9 mouse cellular contexts compared by ENCODE assay signal in genomic region chr8:120334878-120335261, GRCm38 (mm10).
DNase-seq lines count a peak whose midpoint lies in the region; ATAC-seq and TF ChIP-seq lines count a peak whose summit lies in the region.
"Had no signal": no experiment of that assay in that cellular context is flagged by ENCODE, and none has a peak within 500 bp of the region (broad histone marks: within the 10 kb centered on the region; RNA-seq: fewer than 3 reads in every experiment).

No protein-coding gene starts in this region.

- no peaks in the 10 kb centered on the region for H3K9me3 ChIP-seq in forebrain, postnatal 0 days (ENCODE audit: low read length)
- H3K9me3 ChIP-seq in limb, embryonic 15.5 days = no peaks in the 10 kb centered on the region

- H3K4me3 ChIP-seq in left cerebral cortex, adult 2 months = no peak overlapping the region
- no peak overlapping the region for H3K4me3 ChIP-seq in forebrain, postnatal 0 days (ENCODE audit: low read depth, low read length)
- no peak overlapping the region for H3K4me3 ChIP-seq in limb, embryonic 15.5 days
- no peak overlapping the region for H3K4me3 ChIP-seq in olfactory bulb, adult 2 months (ENCODE audit: insufficient read depth, low read depth, low read length)
- H3K4me3 ChIP-seq: myocyte had no signal

- H3K27me3 ChIP-seq in forebrain, postnatal 0 days (ENCODE audit: insufficient read depth, low read length) = no peaks in the 10 kb centered on the region
- no peaks in the 10 kb centered on the region for H3K27me3 ChIP-seq in limb, embryonic 15.5 days

- peak overlapping the region; percentile 41 for H3K9ac ChIP-seq in forebrain, postnatal 0 days
- H3K9ac ChIP-seq in limb, embryonic 15.5 days = no peak overlapping the region

- peak overlapping the region; percentile 33; the same call in 1 of the 2 replicates for H3K27ac ChIP-seq in left cerebral cortex, adult 2 months
- H3K27ac ChIP-seq in forebrain, postnatal 0 days (ENCODE audit: low read depth, low read length) = peak overlapping the region; percentile 48
- H3K27ac ChIP-seq in limb, embryonic 15.5 days = peak overlapping the region; percentile 67; the same call in 1 of the 2 replicates
- H3K27ac ChIP-seq in olfactory bulb, adult 2 months (ENCODE audit: insufficient read depth, low read depth, low read length) = peak overlapping the region; percentile 71

- ATAC-seq in forebrain, postnatal 0 days = peak; percentile 56
- no peak for ATAC-seq in limb, embryonic 15.5 days (ENCODE audit: insufficient number of reproducible peaks, low FRiP score, low TSS enrichment, low read depth)

- intact Hi-C loops in left cerebral cortex, adult 2 months (cut with DNase I) = no loop called here

- no peaks in the 10 kb centered on the region for H3K36me3 ChIP-seq in forebrain, postnatal 0 days (ENCODE audit: insufficient read depth)
- no peaks in the 10 kb centered on the region for H3K36me3 ChIP-seq in limb, embryonic 15.5 days

- DNase-seq in left cerebral cortex, adult 2 months (ENCODE audit: extremely low spot score in 1 of 2, low spot score in 2 of 2) = peak in 1 of 2 experiments; percentile 49
- no peak for DNase-seq in left cerebral cortex, adult 11 months (ENCODE audit: low spot score)
- DNase-seq in R1 (ENCODE audit: low read depth, low spot score) = peak; percentile 100
- peak; percentile 67 for DNase-seq in forebrain, postnatal 0 days
- DNase-seq in spleen, postnatal 14 days (ENCODE audit: low spot score in 2 of 2) = no peak
- no peak for DNase-seq in spleen, adult 12 weeks (ENCODE audit: low spot score)

- H3K4me1 ChIP-seq in forebrain, postnatal 0 days (ENCODE audit: insufficient read depth) = peaks cover 20% of the 10 kb centered on the region
- H3K4me1 ChIP-seq in limb, embryonic 15.5 days = peaks cover 63% of the 10 kb centered on the region
- H3K4me1 ChIP-seq in olfactory bulb, adult 2 months (ENCODE audit: control insufficient read depth, insufficient read depth, low read length) = peaks cover 63% of the 10 kb centered on the region

- 13% methylated on average over 5 of the region's 5 CpGs for whole genome bisulfite sequencing in forebrain, postnatal 0 days
- WGBS in limb, embryonic 15.5 days = 28% methylated on average over 5 of the region's 5 CpGs
- WGBS in olfactory bulb, adult 2 months = 16% methylated on average over 5 of the region's 5 CpGs

- H3K4me2 ChIP-seq in forebrain, postnatal 0 days (ENCODE audit: low read depth) = peak overlapping the region; percentile 15; the same call in 1 of the 2 replicates
- no peak overlapping the region for H3K4me2 ChIP-seq in limb, embryonic 15.5 days

- TF ChIP-seq CTCF in left cerebral cortex, adult 2 months (IDR thresholded peaks at IDR 0.05) = no peak
- TF ChIP-seq CTCF in forebrain, postnatal 0 days (IDR thresholded peaks at IDR 0.05; ENCODE audit: low read depth) = no peak
- TF ChIP-seq CTCF in olfactory bulb, adult 2 months (IDR thresholded peaks at IDR 0.05; ENCODE audit: insufficient read depth, low read depth, low read length) = no peak

- no peak for TF ChIP-seq POLR2A in olfactory bulb, adult 2 months (IDR thresholded peaks at IDR 0.05; ENCODE audit: insufficient read depth, low read depth, low read length)

Comparison
In these comparisons a context has a peak if more than half of its experiments do, and no peak if none do; other contexts are left out.
1. DNase-seq: peak in R1 (single experiment) and forebrain, postnatal 0 days (single experiment); none in left cerebral cortex, adult 11 months (single experiment), spleen, postnatal 14 days (0 of 2) and spleen, adult 12 weeks (single experiment).
2. Peak in every context shown above with its lines, with median percentiles within 50 percentile points of each other: H3K27ac ChIP-seq.